Mouse (Mus musculus) frontal cortex, postnatal 14 days (tissue): ENCODE data around the gene Oxct1.

Source experiments
- DNase-seq, 2 experiments: peaks; one replicate each; pipeline ENCODE4 v3.0.0; 2022; ENCODE audit warnings: low spot score in 2 of 2

Gene Oxct1

GRCm38 (mm10) chr15:4105498-4105897 lies 79.3 kb downstream of the Oxct1 start:
- no peak for DNase-seq

GRCm38 (mm10) chr15:4119962-4120361 lies 93.8 kb downstream of the Oxct1 start:
- no peak for DNase-seq

GRCm38 (mm10) chr15:4124648-4125047 lies 98.5 kb downstream of the Oxct1 start:
- no peak for DNase-seq

- no peak for DNase-seq
Observed at GRCm38 (mm10) chr15:4138524-4138923, 112.3 kb downstream of the Oxct1 start.

- DNase-seq: peak in 1 of 2 experiments; percentile 33
Observed at GRCm38 (mm10) chr15:4139516-4139915, 113.3 kb downstream of the Oxct1 start.

GRCm38 (mm10) chr15:4145352-4145751 lies 119.2 kb downstream of the Oxct1 start:
- no peak for DNase-seq

- no peak for DNase-seq
Observed at GRCm38 (mm10) chr15:4147700-4148099, 121.5 kb downstream of the Oxct1 start.

- DNase-seq: no peak
Observed at GRCm38 (mm10) chr15:4148649-4149389, 122.6 kb downstream of the Oxct1 start.

- DNase-seq: no peak
Observed at GRCm38 (mm10) chr15:4154646-4155045, 128.5 kb downstream of the Oxct1 start.

GRCm38 (mm10) chr15:4167946-4168345 lies 141.8 kb downstream of the Oxct1 start:
- no peak for DNase-seq

GRCm38 (mm10) chr15:4171600-4171999 lies 145.4 kb downstream of the Oxct1 start:
- DNase-seq: no peak

- DNase-seq: no peak
Observed at GRCm38 (mm10) chr15:4197913-4198312, 171.7 kb downstream of the Oxct1 start.
